Mouse (Mus musculus): ENCODE results near the gene Rpp25. TPM values are rescaled to one million over a fixed set of nuclear protein-coding genes. Genes with fewer than 3 reads are reported as not detected.

The Rpp25 gene
- polyA plus RNA-seq, 1 experiment from 2014 or later: 29.4 TPM

GRCm38 (mm10) chr9:57543951-57544350 is 40.1 kb downstream of the Rpp25 start:
- Histone ChIP-seq H3K27me3 (replicated peaks) (no peaks in the 10 kb centered on the region), H3K4me2 (no peak overlapping the region), H3K27ac (no peak overlapping the region), H3K4me1 (peaks cover 12% of the 10 kb centered on the region), H3K9ac (no peak overlapping the region), H3K4me3 (no peak overlapping the region), H3K9me3 (no peaks in the 10 kb centered on the region), H3K36me3 (replicated peaks) (peaks cover 34% of the 10 kb centered on the region)
- ATAC-seq (replicated peaks): no peak
- WGBS: 88% methylated on average over 3 of the region's 3 CpGs

- no peak overlapping the region for H3K27ac ChIP-seq
- no peaks in the 10 kb centered on the region for H3K9me3 ChIP-seq
- H3K4me2 ChIP-seq: no peak overlapping the region
- peaks cover 23% of the 10 kb centered on the region for H3K36me3 ChIP-seq (replicated peaks)
- H3K4me1 ChIP-seq: peaks cover 8% of the 10 kb centered on the region
- H3K4me3 ChIP-seq: no peak overlapping the region
- WGBS: 84% methylated on average over 5 of the region's 5 CpGs
- no peak for ATAC-seq (replicated peaks)
- no peak overlapping the region for H3K9ac ChIP-seq
- H3K27me3 ChIP-seq (replicated peaks): no peaks in the 10 kb centered on the region
Measured at GRCm38 (mm10) chr9:57547287-57547686, 43.5 kb downstream of the Rpp25 start.

- 89% methylated on average over 11 of the region's 11 CpGs for WGBS
- Histone ChIP-seq H3K4me3 (no peak overlapping the region), H3K9me3 (no peaks in the 10 kb centered on the region), H3K9ac (no peak overlapping the region), H3K27ac (no peak overlapping the region), H3K4me1 (peaks cover 10% of the 10 kb centered on the region), H3K36me3 (replicated peaks) (peaks cover 20% of the 10 kb centered on the region), H3K4me2 (no peak overlapping the region), H3K27me3 (replicated peaks) (no peaks in the 10 kb centered on the region)
- no peak for ATAC-seq (replicated peaks)
Measured at GRCm38 (mm10) chr9:57547869-57548268, 44.0 kb downstream of the Rpp25 start.

GRCm38 (mm10) chr9:57549186-57549585 is 45.4 kb downstream of the Rpp25 start:
- no peak for ATAC-seq (replicated peaks)
- Histone ChIP-seq H3K9ac (no peak overlapping the region), H3K4me2 (no peak overlapping the region), H3K4me3 (no peak overlapping the region), H3K27me3 (replicated peaks) (no peaks in the 10 kb centered on the region), H3K36me3 (replicated peaks) (peaks cover 13% of the 10 kb centered on the region), H3K9me3 (no peaks in the 10 kb centered on the region), H3K4me1 (peaks cover 11% of the 10 kb centered on the region), H3K27ac (no peak overlapping the region)
- WGBS: 91% methylated on average over 4 of the region's 4 CpGs

- no peak overlapping the region for H3K27ac ChIP-seq
- H3K4me1 ChIP-seq: peaks cover 11% of the 10 kb centered on the region
- no peak overlapping the region for H3K4me2 ChIP-seq
- whole genome bisulfite sequencing: 92% methylated on average over 11 of the region's 11 CpGs
- no peaks in the 10 kb centered on the region for H3K9me3 ChIP-seq
- peaks cover 10% of the 10 kb centered on the region; the same call in 1 of the 2 replicates for H3K36me3 ChIP-seq (replicated peaks)
- ATAC-seq (replicated peaks): no peak
- H3K4me3 ChIP-seq: no peak overlapping the region
- H3K27me3 ChIP-seq (replicated peaks): no peaks in the 10 kb centered on the region
- H3K9ac ChIP-seq: no peak overlapping the region
Measured at GRCm38 (mm10) chr9:57550126-57550862, 46.5 kb downstream of the Rpp25 start.

GRCm38 (mm10) chr9:57552139-57552887 is 48.5 kb downstream of the Rpp25 start, which contains the start of gene Mpi:
TSS of gene Mpi (minus strand) at chr9:57552763.
- 1% methylated on average over 28 of the region's 28 CpGs for WGBS
- Histone ChIP-seq H3K4me3 (peak within 1 kb of the TSS; percentile 64), H3K36me3 (replicated peaks) (peaks cover 5% of the 10 kb centered on the region; the same call in 1 of the 2 replicates), H3K4me1 (peaks cover 11% of the 10 kb centered on the region), H3K9me3 (no peaks in the 10 kb centered on the region), H3K9ac (peak within 1 kb of the TSS; percentile 53), H3K27me3 (replicated peaks) (no peaks in the 10 kb centered on the region), H3K4me2 (peak within 1 kb of the TSS; percentile 85), H3K27ac (peak within 1 kb of the TSS; percentile 34; the same call in 1 of the 2 replicates)
- ATAC-seq (replicated peaks): peak; percentile 79

GRCm38 (mm10) chr9:57553119-57553518 is 49.3 kb downstream of the Rpp25 start:
- Histone ChIP-seq H3K27ac (no peak overlapping the region), H3K9me3 (no peaks in the 10 kb centered on the region), H3K36me3 (replicated peaks) (peaks cover 5% of the 10 kb centered on the region; the same call in 1 of the 2 replicates), H3K27me3 (replicated peaks) (no peaks in the 10 kb centered on the region), H3K4me2 (no peak overlapping the region), H3K4me1 (peaks cover 11% of the 10 kb centered on the region), H3K4me3 (no peak overlapping the region), H3K9ac (no peak overlapping the region)
- WGBS: 74% methylated on average over 11 of the region's 11 CpGs
- peak; percentile 57; the same call in 1 of the 2 replicates for ATAC-seq (replicated peaks)

GRCm38 (mm10) chr9:57554753-57555152 is 50.9 kb downstream of the Rpp25 start:
- H3K4me1 ChIP-seq: peaks cover 11% of the 10 kb centered on the region
- H3K27me3 ChIP-seq (replicated peaks): peaks cover 3% of the 10 kb centered on the region; the same call in 1 of the 2 replicates
- no peak overlapping the region for H3K27ac ChIP-seq
- 51% methylated on average over 3 of the region's 3 CpGs for WGBS
- H3K36me3 ChIP-seq (replicated peaks): peaks cover 5% of the 10 kb centered on the region; the same call in 1 of the 2 replicates
- ATAC-seq (replicated peaks): no peak
- no peaks in the 10 kb centered on the region for H3K9me3 ChIP-seq
- no peak overlapping the region for H3K9ac ChIP-seq
- no peak overlapping the region for H3K4me3 ChIP-seq
- no peak overlapping the region for H3K4me2 ChIP-seq

Other genes with a start within 250 kb of the Rpp25 start
- 4.0 and 4.4 TPM in 2 replicates for gene 1700017B05Rik, start 241.4 kb upstream of the Rpp25 start, polyA plus RNA-seq (2015; fragmentation: Nextera tagmentation; extraction: Ambion mirVana)
- 24.7 and 28.0 TPM in 2 replicates for gene Ppcdc, start 63.9 kb upstream of the Rpp25 start, polyA plus RNA-seq (2015; fragmentation: Nextera tagmentation; extraction: Ambion mirVana)
- 153 and 155 TPM in 2 replicates for gene Scamp5, start 36.0 kb upstream of the Rpp25 start, polyA plus RNA-seq (2015; fragmentation: Nextera tagmentation; extraction: Ambion mirVana)
- 715 and 767 TPM in 2 replicates for gene Cox5a, start 17.2 kb downstream of the Rpp25 start, polyA plus RNA-seq (2015; fragmentation: Nextera tagmentation; extraction: Ambion mirVana)
- gene Fam219b, start 33.5 kb downstream of the Rpp25 start, polyA plus RNA-seq (2015; fragmentation: Nextera tagmentation; extraction: Ambion mirVana): 27.7 and 28.2 TPM in 2 replicates
- 81.2 and 82.9 TPM in 2 replicates for gene Mpi, start 48.7 kb downstream of the Rpp25 start, polyA plus RNA-seq (2015; fragmentation: Nextera tagmentation; extraction: Ambion mirVana)
- 49.6 and 50.6 TPM in 2 replicates for gene Scamp2, start 56.9 kb downstream of the Rpp25 start, polyA plus RNA-seq (2015; fragmentation: Nextera tagmentation; extraction: Ambion mirVana)
- gene Ulk3, start 85.4 kb downstream of the Rpp25 start, polyA plus RNA-seq (2015; fragmentation: Nextera tagmentation; extraction: Ambion mirVana): 35.4 and 39.0 TPM in 2 replicates
- gene Cplx3, start 102.3 kb downstream of the Rpp25 start, polyA plus RNA-seq (2015; fragmentation: Nextera tagmentation; extraction: Ambion mirVana): 0.63 and 1.5 TPM in 2 replicates
- not detected in 2 replicates for gene Lman1l, start 116.7 kb downstream of the Rpp25 start, polyA plus RNA-seq (2015; fragmentation: Nextera tagmentation; extraction: Ambion mirVana)
- 36.8 and 39.9 TPM in 2 replicates for gene Csk, start 149.6 kb downstream of the Rpp25 start, polyA plus RNA-seq (2015; fragmentation: Nextera tagmentation; extraction: Ambion mirVana)
- not detected in 2 replicates for gene Cyp1a2, start 179.7 kb downstream of the Rpp25 start, polyA plus RNA-seq (2015; fragmentation: Nextera tagmentation; extraction: Ambion mirVana)
- gene Cyp1a1, start 183.9 kb downstream of the Rpp25 start, polyA plus RNA-seq (2015; fragmentation: Nextera tagmentation; extraction: Ambion mirVana): 0.17 TPM in 1 of 2 replicates, not detected in the other
- gene Edc3, start 204.5 kb downstream of the Rpp25 start, polyA plus RNA-seq (2015; fragmentation: Nextera tagmentation; extraction: Ambion mirVana): 35.7 and 36.8 TPM in 2 replicates

All from midbrain, embryonic 15.5 days (tissue).